Mouse (Mus musculus) limb, embryonic 12.5 days (tissue): ENCODE measurements around the gene Sptlc2. TPM values are rescaled to one million over a fixed set of nuclear protein-coding genes. Genes with fewer than 3 reads are reported as not detected.

ENCODE experiments used
- ATAC-seq: fragments of 200-750 bp; cut with Nextera tagmentation; 2 replicates; pipeline ENCODE4 v1.8.0; 2017; ENCODE audit warnings: low read depth, moderate TSS enrichment; ENCODE audit not compliant: insufficient number of reproducible peaks, insufficient read depth, low FRiP score, low TSS enrichment
- H3K27ac ChIP-seq: fragments of 300-500 bp; sonication (generic); 2 replicates; pipeline ENCODE4 v1.5.1; 2016; ENCODE audit warnings: mild to moderate bottlenecking, moderate library complexity
- H3K27me3 ChIP-seq: fragments of 300-500 bp; sonication (generic); 2 replicates; pipeline ENCODE4 v1.6.1; 2016; ENCODE audit warnings: mild to moderate bottlenecking, moderate library complexity
- H3K36me3 ChIP-seq: fragments of 300-500 bp; sonication (generic); 2 replicates; pipeline ENCODE4 v1.6.1; 2016; ENCODE audit warnings: mild to moderate bottlenecking, moderate library complexity
- H3K4me1 ChIP-seq: fragments of 300-500 bp; sonication (generic); replicated peaks from 2 replicates; pipeline ENCODE4 v1.6.1; 2016
- H3K4me2 ChIP-seq: fragments of 300-500 bp; sonication (generic); 2 replicates; pipeline ENCODE4 v1.6.1; 2016; ENCODE audit warnings: mild to moderate bottlenecking, moderate library complexity
- H3K4me3 ChIP-seq: fragments of 300-500 bp; sonication (generic); replicated peaks from 2 replicates; pipeline ENCODE4 v1.5.1; 2016; ENCODE audit warnings: mild to moderate bottlenecking
- H3K9ac ChIP-seq: fragments of 300-500 bp; sonication (generic); replicated peaks from 2 replicates; pipeline ENCODE4 v1.6.1; 2016; ENCODE audit warnings: mild to moderate bottlenecking, moderate library complexity
- H3K9me3 ChIP-seq: fragments of 300-500 bp; sonication (generic); 2 replicates; pipeline ENCODE4 v1.6.1; 2016; ENCODE audit warnings: mild to moderate bottlenecking, moderate library complexity
- WGBS: fragments of 180-500 bp; shearing (Covaris S2); methylation state at CpG from one replicate; pipeline ENCODE4 v1.1.7; 2016; 5-methylcytosine and 5-hydroxymethylcytosine counted together
- polyA plus RNA-seq: library from polyadenylated mRNA; unstranded; fragments of >200 nt; fragmentation: Nextera tagmentation; extraction: Ambion mirVana; gene quantifications from 2 replicates; pipeline ENCODE4 v1.2.1, GENCODE M21; 2016

Gene Sptlc2
- 64.6 and 71.7 TPM in 2 replicates for polyA plus RNA-seq

GRCm38 (mm10) chr12:87388122-87388774 is at the start of gene Sptlc2:
Sptlc2 (minus strand) TSS chr12:87388355.
- peaks cover 16% of the 10 kb centered on the region for H3K4me1 ChIP-seq
- ATAC-seq, result peak; percentile 99
- H3K4me2 ChIP-seq, result peak within 1 kb of the TSS; percentile 92
- no peaks in the 10 kb centered on the region for H3K36me3 ChIP-seq
- H3K27ac ChIP-seq, result peak within 1 kb of the TSS; percentile 76
- peak within 1 kb of the TSS; percentile 84 for H3K9ac ChIP-seq
- no peaks in the 10 kb centered on the region for H3K27me3 ChIP-seq
- under 1% methylated on average over 45 of the region's 45 CpGs for WGBS
- H3K4me3 ChIP-seq, result peak within 1 kb of the TSS; percentile 96
- H3K9me3 ChIP-seq, result no peaks in the 10 kb centered on the region

GRCm38 (mm10) chr12:87428885-87429284 is 40.7 kb upstream of the Sptlc2 start:
- no peak overlapping the region for H3K27ac ChIP-seq
- no peak for ATAC-seq
- H3K4me3 ChIP-seq, result no peak overlapping the region
- no peaks in the 10 kb centered on the region for H3K4me1 ChIP-seq
- H3K9ac ChIP-seq, result no peak overlapping the region
- 80% methylated on average over 8 of the region's 8 CpGs for WGBS
- H3K27me3 ChIP-seq, result no peaks in the 10 kb centered on the region
- H3K9me3 ChIP-seq, result no peaks in the 10 kb centered on the region
- no peak overlapping the region for H3K4me2 ChIP-seq
- H3K36me3 ChIP-seq, result peaks cover 93% of the 10 kb centered on the region

GRCm38 (mm10) chr12:87428295-87428694 is 40.1 kb upstream of the Sptlc2 start:
- no peak for ATAC-seq
- Histone ChIP-seq H3K9me3 (no peaks in the 10 kb centered on the region), H3K9ac (no peak overlapping the region), H3K27ac (no peak overlapping the region), H3K27me3 (no peaks in the 10 kb centered on the region), H3K4me3 (no peak overlapping the region), H3K36me3 (peaks cover 93% of the 10 kb centered on the region), H3K4me1 (no peaks in the 10 kb centered on the region), H3K4me2 (no peak overlapping the region)
- WGBS, result 88% methylated on average over 2 of the region's 2 CpGs

- peaks cover 84% of the 10 kb centered on the region for H3K36me3 ChIP-seq
Measured at GRCm38 (mm10) chr12:87426354-87427031, 38.3 kb upstream of the Sptlc2 start.

GRCm38 (mm10) chr12:87424516-87424915 is 36.4 kb upstream of the Sptlc2 start:
- H3K9ac ChIP-seq, result no peak overlapping the region
- no peak overlapping the region for H3K4me2 ChIP-seq
- 47% methylated on average over 3 of the region's 3 CpGs for WGBS
- no peaks in the 10 kb centered on the region for H3K4me1 ChIP-seq
- no peak for ATAC-seq
- no peaks in the 10 kb centered on the region for H3K27me3 ChIP-seq
- peaks cover 65% of the 10 kb centered on the region for H3K36me3 ChIP-seq
- no peaks in the 10 kb centered on the region for H3K9me3 ChIP-seq
- H3K27ac ChIP-seq, result no peak overlapping the region
- no peak overlapping the region for H3K4me3 ChIP-seq

More at GRCm38 (mm10) chr12:87426354-87427031, 38.3 kb upstream of the Sptlc2 start:
- no peaks in the 10 kb centered on the region for H3K27me3 ChIP-seq
- no peak overlapping the region for H3K4me2 ChIP-seq
- ATAC-seq, result no peak
- no peak overlapping the region for H3K4me3 ChIP-seq
- no peaks in the 10 kb centered on the region for H3K4me1 ChIP-seq
- H3K27ac ChIP-seq, result no peak overlapping the region
- 93% methylated on average over 5 of the region's 5 CpGs for WGBS
- no peaks in the 10 kb centered on the region for H3K9me3 ChIP-seq
- no peak overlapping the region for H3K9ac ChIP-seq

- no peak overlapping the region for H3K27ac ChIP-seq
- H3K4me1 ChIP-seq, result no peaks in the 10 kb centered on the region
- H3K9ac ChIP-seq, result no peak overlapping the region
- no peak for ATAC-seq
- no peak overlapping the region for H3K4me3 ChIP-seq
- H3K4me2 ChIP-seq, result no peak overlapping the region
- WGBS, result 69% methylated on average over 1 of the region's 1 CpGs
- no peaks in the 10 kb centered on the region for H3K27me3 ChIP-seq
- H3K9me3 ChIP-seq, result no peaks in the 10 kb centered on the region
- peaks cover 57% of the 10 kb centered on the region for H3K36me3 ChIP-seq
Measured at GRCm38 (mm10) chr12:87423700-87424099, 35.5 kb upstream of the Sptlc2 start.

- ATAC-seq, result no peak
- 80% methylated on average over 5 of the region's 5 CpGs for WGBS
- Histone ChIP-seq H3K4me2 (no peak overlapping the region), H3K9me3 (no peaks in the 10 kb centered on the region), H3K27me3 (no peaks in the 10 kb centered on the region), H3K9ac (no peak overlapping the region), H3K4me3 (no peak overlapping the region), H3K36me3 (peaks cover 39% of the 10 kb centered on the region), H3K27ac (no peak overlapping the region), H3K4me1 (no peaks in the 10 kb centered on the region)
Measured at GRCm38 (mm10) chr12:87421708-87422507, 33.8 kb upstream of the Sptlc2 start.

GRCm38 (mm10) chr12:87419974-87420485 is 31.9 kb upstream of the Sptlc2 start:
- no peaks in the 10 kb centered on the region for H3K4me1 ChIP-seq
- peaks cover 24% of the 10 kb centered on the region for H3K36me3 ChIP-seq
- no peak overlapping the region for H3K4me2 ChIP-seq
- no peak for ATAC-seq
- no peak overlapping the region for H3K4me3 ChIP-seq
- no peak overlapping the region for H3K9ac ChIP-seq
- WGBS, result 77% methylated on average over 12 of the region's 12 CpGs
- H3K9me3 ChIP-seq, result no peaks in the 10 kb centered on the region
- H3K27me3 ChIP-seq, result no peaks in the 10 kb centered on the region
- no peak overlapping the region for H3K27ac ChIP-seq

GRCm38 (mm10) chr12:87418921-87419320 is 30.8 kb upstream of the Sptlc2 start:
- no peak overlapping the region for H3K4me3 ChIP-seq
- H3K4me1 ChIP-seq, result no peaks in the 10 kb centered on the region
- no peak overlapping the region for H3K4me2 ChIP-seq
- no peak overlapping the region for H3K27ac ChIP-seq
- H3K36me3 ChIP-seq, result peaks cover 15% of the 10 kb centered on the region; the same call in 1 of the 2 replicates
- no peaks in the 10 kb centered on the region for H3K9me3 ChIP-seq
- no peak for ATAC-seq
- H3K9ac ChIP-seq, result no peak overlapping the region
- 81% methylated on average over 5 of the region's 5 CpGs for WGBS
- H3K27me3 ChIP-seq, result no peaks in the 10 kb centered on the region

- WGBS, result 35% methylated on average over 7 of the region's 7 CpGs
- Histone ChIP-seq H3K4me1 (no peaks in the 10 kb centered on the region), H3K9me3 (no peaks in the 10 kb centered on the region), H3K4me2 (no peak overlapping the region), H3K9ac (no peak overlapping the region), H3K27ac (no peak overlapping the region), H3K27me3 (no peaks in the 10 kb centered on the region), H3K36me3 (no peaks in the 10 kb centered on the region), H3K4me3 (no peak overlapping the region)
- ATAC-seq, result no peak
Measured at GRCm38 (mm10) chr12:87416690-87417089, 28.5 kb upstream of the Sptlc2 start.

- Histone ChIP-seq H3K27me3 (no peaks in the 10 kb centered on the region), H3K4me3 (no peak overlapping the region), H3K9ac (no peak overlapping the region), H3K9me3 (no peaks in the 10 kb centered on the region), H3K4me1 (0 out of 2 replicates have a peak, but pooled peaks cover 6% of the 10 kb centered on the region), H3K36me3 (no peaks in the 10 kb centered on the region), H3K4me2 (no peak overlapping the region), H3K27ac (no peak overlapping the region)
- no peak for ATAC-seq
- WGBS, result 70% methylated on average over 4 of the region's 4 CpGs
Measured at GRCm38 (mm10) chr12:87415358-87415757, 27.2 kb upstream of the Sptlc2 start.
